8 mouse cellular contexts compared by ENCODE assay signal in genomic region chr5:110177021-110177420, GRCm38 (mm10). TPM values are rescaled to one million over a fixed set of nuclear protein-coding genes. Genes with fewer than 3 reads are reported as not detected.
DNase-seq lines count a peak whose midpoint lies in the region; ATAC-seq lines count a peak whose summit lies in the region.

No protein-coding gene starts in this region.

- peak overlapping the region; percentile 94 for H3K4me3 ChIP-seq in kidney, embryonic 14.5 days (ENCODE audit: low read length)

- H3K4me2 ChIP-seq in kidney, embryonic 14.5 days (replicated peaks; ENCODE audit: low read depth, low read length): peak overlapping the region; percentile 75

- 3% methylated on average over 19 of the region's 19 CpGs for WGBS in kidney, embryonic 14.5 days

- peak overlapping the region; percentile 82 for H3K9ac ChIP-seq in kidney, embryonic 14.5 days (ENCODE audit: low read depth, low read length)

- DNase-seq in kidney, adult 9 months: no peak
- peak; percentile 62 for DNase-seq in T-cell, adult 2 months (ENCODE audit: low spot score)
- no peak for DNase-seq in left cerebral cortex, adult 9 months (ENCODE audit: low spot score in 2 of 2)
- no peak for DNase-seq in adrenal gland, adult 2 months

- no peaks in the 10 kb centered on the region for H3K27me3 ChIP-seq in kidney, embryonic 14.5 days (ENCODE audit: control insufficient read depth, insufficient read depth, low read length)

- H3K4me1 ChIP-seq in kidney, embryonic 14.5 days (ENCODE audit: control insufficient read depth, insufficient read depth, low read length): peaks cover 8% of the 10 kb centered on the region; the same call in 1 of the 2 replicates

- H3K27ac ChIP-seq in kidney, embryonic 14.5 days (ENCODE audit: low read depth, low read length): peak overlapping the region; percentile 66

- H3K9me3 ChIP-seq in kidney, embryonic 14.5 days (ENCODE audit: control insufficient read depth, low read length): no peaks in the 10 kb centered on the region

- H3K36me3 ChIP-seq in kidney, embryonic 14.5 days (ENCODE audit: control insufficient read depth, insufficient read depth, low read length): peaks cover 2% of the 10 kb centered on the region; the same call in 1 of the 2 replicates

- ATAC-seq in kidney, embryonic 14.5 days (ENCODE audit: low FRiP score, low TSS enrichment): no peak; the same call in 1 of the 2 replicates
- ATAC-seq in hematopoietic stem cell, adult 5-6 weeks (replicated peaks in 1 of 2; ENCODE audit: insufficient read depth in 1 of 2, low FRiP score in 2 of 2, low TSS enrichment in 1 of 2, low read depth in 1 of 2, poor library complexity in 2 of 2, severe bottlenecking in 2 of 2): peak; percentile 3 to 19; a peak in 3 of 4 replicates
- peak; percentile 17 for ATAC-seq in megakaryocyte progenitor cell, adult 5-6 weeks (replicated peaks; ENCODE audit: poor library complexity)
- no peak for ATAC-seq in granulocyte monocyte progenitor cell, adult 5-6 weeks (replicated peaks; ENCODE audit: poor library complexity, severe bottlenecking)

RNA-seq across cellular contexts. Expression of gene Golga3, which starts 0.5 kb away (rescaled TPM):
- polyA plus RNA-seq in kidney, embryonic 14.5 days (2014; fragmentation: Nextera tagmentation; extraction: Ambion mirVana): 11.7 and 22.6 TPM in 2 replicates
- total RNA-seq in hematopoietic stem cell, adult 5-6 weeks (2017): 19.9 and 21.5 TPM in 2 replicates
- total RNA-seq in megakaryocyte progenitor cell, adult 5-6 weeks (2015): 11.9 and 13.7 TPM in 2 replicates
- total RNA-seq in megakaryocyte progenitor cell, adult 5-6 weeks (2017): 21.4 and 22.6 TPM in 2 replicates
- 16.9 and 23.9 TPM in 2 replicates for total RNA-seq in granulocyte monocyte progenitor cell, adult 5-6 weeks (2014; fragmentation: Nextera tagmentation)
- 19.4 and 22.8 TPM in 2 replicates for total RNA-seq in granulocyte monocyte progenitor cell, adult 5-6 weeks (2017)
- 10 to 100 TPM; 34.4 to 37.0 TPM for total RNA-seq in adrenal gland, adult 2 months (2021)
- 4.5 and 6.1 TPM in 2 replicates for polyA plus RNA-seq in adrenal gland, adult 2 months (2012; rRNA removed)

RNA-seq across cellular contexts. Expression of gene Chfr, which starts 41.4 kb away (rescaled TPM):
- 28.6 and 40.8 TPM in 2 replicates for polyA plus RNA-seq in kidney, embryonic 14.5 days (2014; fragmentation: Nextera tagmentation; extraction: Ambion mirVana)
- total RNA-seq in hematopoietic stem cell, adult 5-6 weeks (2017): 30.0 and 55.1 TPM in 2 replicates
- total RNA-seq in megakaryocyte progenitor cell, adult 5-6 weeks (2015): 29.1 and 34.6 TPM in 2 replicates
- total RNA-seq in megakaryocyte progenitor cell, adult 5-6 weeks (2017): 43.9 and 57.1 TPM in 2 replicates
- total RNA-seq in granulocyte monocyte progenitor cell, adult 5-6 weeks (2014; fragmentation: Nextera tagmentation): 28.0 and 33.3 TPM in 2 replicates
- 39.4 and 45.1 TPM in 2 replicates for total RNA-seq in granulocyte monocyte progenitor cell, adult 5-6 weeks (2017)
- total RNA-seq in adrenal gland, adult 2 months (2021): 10 to 100 TPM; 21.5 to 30.0 TPM
- 55.5 and 55.8 TPM in 2 replicates for polyA plus RNA-seq in adrenal gland, adult 2 months (2012; rRNA removed)

RNA-seq across cellular contexts. Expression of gene Ankle2, which starts 53.8 kb away (rescaled TPM):
- polyA plus RNA-seq in kidney, embryonic 14.5 days (2014; fragmentation: Nextera tagmentation; extraction: Ambion mirVana): 33.2 and 43.1 TPM in 2 replicates
- 62.4 and 93.2 TPM in 2 replicates for total RNA-seq in hematopoietic stem cell, adult 5-6 weeks (2017)
- 40.9 and 44.1 TPM in 2 replicates for total RNA-seq in megakaryocyte progenitor cell, adult 5-6 weeks (2015)
- 52.5 and 52.6 TPM in 2 replicates for total RNA-seq in megakaryocyte progenitor cell, adult 5-6 weeks (2017)
- 31.4 and 42.7 TPM in 2 replicates for total RNA-seq in granulocyte monocyte progenitor cell, adult 5-6 weeks (2014; fragmentation: Nextera tagmentation)
- 53.1 and 68.9 TPM in 2 replicates for total RNA-seq in granulocyte monocyte progenitor cell, adult 5-6 weeks (2017)
- 10 to 100 TPM; 39.3 to 46.5 TPM for total RNA-seq in adrenal gland, adult 2 months (2021)
- 7.5 and 8.7 TPM in 2 replicates for polyA plus RNA-seq in adrenal gland, adult 2 months (2012; rRNA removed)

Comparison
In these comparisons a context has a peak if more than half of its experiments do, and no peak if none do; other contexts are left out.
1. ATAC-seq: peak in hematopoietic stem cell, adult 5-6 weeks (2 of 2) and megakaryocyte progenitor cell, adult 5-6 weeks (single experiment); none in kidney, embryonic 14.5 days (single experiment) and granulocyte monocyte progenitor cell, adult 5-6 weeks (single experiment).